Comparison of ENCODE assay signal across 14 mouse cellular contexts in genomic region chr2:167250003-167250735, GRCm38 (mm10). TPM values are rescaled to one million over a fixed set of nuclear protein-coding genes. Genes with fewer than 3 reads are reported as not detected.
DNase-seq lines count a peak whose midpoint lies in the region; ATAC-seq lines count a peak whose summit lies in the region.
"Had no signal": no experiment of that assay in that cellular context is flagged by ENCODE, and none has a peak within 500 bp of the region (broad histone marks: within the 10 kb centered on the region; RNA-seq: fewer than 3 reads in every experiment).

No protein-coding gene starts in this region.

- no peaks in the 10 kb centered on the region for H3K27me3 ChIP-seq in forebrain, embryonic 11.5 days (ENCODE audit: control insufficient read depth, insufficient read depth, low read length)
- no peaks in the 10 kb centered on the region for H3K27me3 ChIP-seq in forebrain, embryonic 13.5 days
- H3K27me3 ChIP-seq in kidney, embryonic 16.5 days (ENCODE audit: insufficient read depth, low read length): no peaks in the 10 kb centered on the region
- H3K27me3 ChIP-seq in intestine, embryonic 16.5 days (replicated peaks; ENCODE audit: control insufficient read depth, insufficient read depth, low read length): no peaks in the 10 kb centered on the region
- H3K27me3 ChIP-seq: hindbrain, embryonic 12.5 days; liver, embryonic 13.5 days; neural tube, embryonic 12.5 days had no signal

- WGBS in forebrain, embryonic 11.5 days: 63% methylated on average over 8 of the region's 11 CpGs
- 49% methylated on average over 10 of the region's 11 CpGs for WGBS in forebrain, embryonic 13.5 days
- 41% methylated on average over 11 of the region's 11 CpGs for WGBS in kidney, embryonic 16.5 days
- 49% methylated on average over 11 of the region's 11 CpGs for WGBS in intestine, embryonic 16.5 days

- H3K36me3 ChIP-seq in forebrain, embryonic 11.5 days (ENCODE audit: control insufficient read depth, insufficient read depth, low read length): no peaks in the 10 kb centered on the region
- H3K36me3 ChIP-seq in forebrain, embryonic 13.5 days (ENCODE audit: poor library complexity, severe bottlenecking): no peaks in the 10 kb centered on the region
- H3K36me3 ChIP-seq in kidney, embryonic 16.5 days (ENCODE audit: insufficient read depth, low read length): no peaks in the 10 kb centered on the region
- no peaks in the 10 kb centered on the region for H3K36me3 ChIP-seq in intestine, embryonic 16.5 days (ENCODE audit: control insufficient read depth, insufficient read depth, low read length)
- H3K36me3 ChIP-seq: hindbrain, embryonic 12.5 days; liver, embryonic 13.5 days; neural tube, embryonic 12.5 days had no signal

- H3K4me1 ChIP-seq in forebrain, embryonic 11.5 days (replicated peaks; ENCODE audit: control insufficient read depth, insufficient read depth, low read length): peaks cover 2% of the 10 kb centered on the region
- H3K4me1 ChIP-seq in forebrain, embryonic 13.5 days: peaks cover 18% of the 10 kb centered on the region
- H3K4me1 ChIP-seq in kidney, embryonic 16.5 days (ENCODE audit: insufficient read depth, low read length): peaks cover 30% of the 10 kb centered on the region
- H3K4me1 ChIP-seq in intestine, embryonic 16.5 days (ENCODE audit: control insufficient read depth, insufficient read depth, low read length): peaks cover 15% of the 10 kb centered on the region
- H3K4me1 ChIP-seq: liver, embryonic 13.5 days had no signal

- DNase-seq in forebrain, embryonic 11.5 days (ENCODE audit: low spot score): no peak
- DNase-seq in kidney, postnatal 36 days: no peak
- peak; percentile 89 to 94 for DNase-seq in adrenal gland, adult (ENCODE audit: inconsistent age in 2 of 2, low spot score in 1 of 2)
- DNase-seq in layer of hippocampus, postnatal 10 days (ENCODE audit: low spot score in 2 of 2): no peak
- DNase-seq in layer of hippocampus, adult 8-10 months (ENCODE audit: low spot score in 2 of 2): no peak
- DNase-seq: cerebellum, adult 11 months; liver, embryonic 13.5 days had no signal

- H3K4me2 ChIP-seq in forebrain, embryonic 11.5 days (ENCODE audit: low read depth, low read length, severe bottlenecking): 0 out of 2 replicates have a peak overlapping the region, but pooled peaks have one; percentile 5
- no peak overlapping the region for H3K4me2 ChIP-seq in forebrain, embryonic 13.5 days
- peak overlapping the region; percentile 15; the same call in 1 of the 2 replicates for H3K4me2 ChIP-seq in kidney, embryonic 16.5 days (replicated peaks; ENCODE audit: low read depth, low read length)
- no peak overlapping the region for H3K4me2 ChIP-seq in intestine, embryonic 16.5 days (ENCODE audit: low read depth, low read length)
- H3K4me2 ChIP-seq: hindbrain, embryonic 12.5 days; liver, embryonic 13.5 days; midbrain, embryonic 11.5 days; neural tube, embryonic 12.5 days had no signal

- no peaks in the 10 kb centered on the region for H3K9me3 ChIP-seq in forebrain, embryonic 11.5 days (ENCODE audit: control insufficient read depth, low read length)
- H3K9me3 ChIP-seq in forebrain, embryonic 13.5 days (replicated peaks): no peaks in the 10 kb centered on the region
- H3K9me3 ChIP-seq in kidney, embryonic 16.5 days (ENCODE audit: low read length): no peaks in the 10 kb centered on the region
- no peaks in the 10 kb centered on the region for H3K9me3 ChIP-seq in intestine, embryonic 16.5 days (ENCODE audit: control insufficient read depth, low read length)
- H3K9me3 ChIP-seq: neural tube, embryonic 12.5 days had no signal

- H3K4me3 ChIP-seq in forebrain, embryonic 11.5 days (ENCODE audit: low read depth, low read length): no peak overlapping the region
- H3K4me3 ChIP-seq in forebrain, embryonic 13.5 days: no peak overlapping the region
- H3K4me3 ChIP-seq in kidney, embryonic 16.5 days (ENCODE audit: low read length): no peak overlapping the region
- no peak overlapping the region for H3K4me3 ChIP-seq in intestine, embryonic 16.5 days (ENCODE audit: low read length)
- H3K4me3 ChIP-seq: hindbrain, embryonic 12.5 days; layer of hippocampus, adult 2 months; liver, embryonic 13.5 days; neural tube, embryonic 12.5 days had no signal

- no peak overlapping the region for H3K27ac ChIP-seq in forebrain, embryonic 11.5 days (ENCODE audit: low read depth, low read length)
- H3K27ac ChIP-seq in forebrain, embryonic 13.5 days: no peak overlapping the region
- H3K27ac ChIP-seq in kidney, embryonic 16.5 days (ENCODE audit: low read length): peak overlapping the region; percentile 68
- peak overlapping the region; percentile 69 for H3K27ac ChIP-seq in intestine, embryonic 16.5 days (ENCODE audit: low read length)
- H3K27ac ChIP-seq: hindbrain, embryonic 12.5 days; layer of hippocampus, adult 2 months; liver, embryonic 13.5 days; neural tube, embryonic 12.5 days had no signal

- no peak for ATAC-seq in forebrain, embryonic 11.5 days (replicated peaks; ENCODE audit: low FRiP score)
- no peak for ATAC-seq in forebrain, embryonic 13.5 days
- no peak for ATAC-seq in kidney, embryonic 16.5 days (ENCODE audit: low FRiP score, low TSS enrichment)
- 0 out of 2 replicates have a peak, but pooled peaks have one; percentile 39 for ATAC-seq in intestine, embryonic 16.5 days

- H3K9ac ChIP-seq in forebrain, embryonic 11.5 days (ENCODE audit: low read length): no peak overlapping the region
- H3K9ac ChIP-seq in forebrain, embryonic 13.5 days: no peak overlapping the region
- H3K9ac ChIP-seq in kidney, embryonic 16.5 days (replicated peaks; ENCODE audit: low read length): 0 out of 2 replicates have a peak overlapping the region, but pooled peaks have one; percentile 35
- no peak overlapping the region for H3K9ac ChIP-seq in intestine, embryonic 16.5 days (ENCODE audit: low read depth, low read length)
- H3K9ac ChIP-seq: hindbrain, embryonic 12.5 days; liver, embryonic 13.5 days; neural tube, embryonic 12.5 days had no signal

RNA-seq across cellular contexts. Expression of gene Ptgis, which starts 9.8 kb away (rescaled TPM):
- polyA plus RNA-seq in forebrain, embryonic 11.5 days (2014; fragmentation: Nextera tagmentation; extraction: Ambion mirVana): 8.1 and 9.2 TPM in 2 replicates
- 3.5 and 4.4 TPM in 2 replicates for polyA plus RNA-seq in forebrain, embryonic 13.5 days (2015; fragmentation: Nextera tagmentation; extraction: Ambion mirVana)
- polyA plus RNA-seq in kidney, embryonic 16.5 days (2015; fragmentation: Nextera tagmentation; extraction: Ambion mirVana): 18.4 and 20.6 TPM in 2 replicates
- polyA plus RNA-seq in intestine, embryonic 16.5 days (2015; fragmentation: Nextera tagmentation; extraction: Ambion mirVana): 12.0 and 12.8 TPM in 2 replicates
- total RNA-seq in layer of hippocampus, postnatal 10 days (2021): 1 to 10 TPM; 2.3 to 2.8 TPM
- 1 to 10 TPM; 1.7 to 2.2 (median 1.7) TPM for total RNA-seq in layer of hippocampus, adult 8-10 months (2022)

Comparison
In these comparisons a context has a peak if more than half of its experiments do, and no peak if none do; other contexts are left out.
1. H3K4me2 ChIP-seq: peak in forebrain, embryonic 11.5 days (single experiment) and kidney, embryonic 16.5 days (single experiment); none in forebrain, embryonic 13.5 days (single experiment) and intestine, embryonic 16.5 days (single experiment).
2. DNase-seq: peak in adrenal gland, adult (2 of 2); none in forebrain, embryonic 11.5 days (single experiment), kidney, postnatal 36 days (0 of 2), layer of hippocampus, postnatal 10 days (0 of 2) and layer of hippocampus, adult 8-10 months (0 of 2).
3. H3K27ac ChIP-seq: peak in kidney, embryonic 16.5 days (single experiment) and intestine, embryonic 16.5 days (single experiment); none in forebrain, embryonic 11.5 days (single experiment) and forebrain, embryonic 13.5 days (single experiment).